Mouse (Mus musculus) erythroblast, embryonic 14.5 days (primary cell): ENCODE measurements around the gene Arhgap32. TPM values are rescaled to one million over a fixed set of nuclear protein-coding genes. Genes with fewer than 3 reads are reported as not detected.

Experiments
- H3K27me3 ChIP-seq: 2 replicates; pipeline ENCODE4 v1.6.1; 2012; ENCODE audit warnings: inconsistent platforms; ENCODE audit not compliant: control insufficient read depth
- H3K36me3 ChIP-seq: 2 replicates; pipeline ENCODE4 v1.6.1; 2012; ENCODE audit warnings: mild to moderate bottlenecking, inconsistent platforms; ENCODE audit not compliant: control insufficient read depth
- H3K4me1 ChIP-seq: 2 replicates; pipeline ENCODE4 v1.6.1; 2012; ENCODE audit warnings: inconsistent platforms; ENCODE audit not compliant: control insufficient read depth
- H3K4me3 ChIP-seq: replicated peaks from 2 replicates; pipeline ENCODE3; 2012; ENCODE audit warnings: moderate library complexity, mild to moderate bottlenecking, inconsistent platforms
- H3K9me3 ChIP-seq: 2 replicates; pipeline ENCODE4 v1.6.1; 2012; ENCODE audit warnings: low read length, inconsistent platforms, mixed read lengths; ENCODE audit not compliant: control insufficient read depth
- GATA1 ChIP-seq: IDR thresholded peaks from 2 replicates; pipeline ENCODE4 v1.6.1; 2012; ENCODE audit warnings: low read length, inconsistent platforms, mixed read lengths
- TAL1 ChIP-seq: IDR thresholded peaks from 3 replicates; pipeline ENCODE4 v1.6.1; 2012; ENCODE audit warnings: low read length, inconsistent platforms, mixed read lengths
- polyA plus RNA-seq: library from polyadenylated mRNA; stranded (reverse); fragments of >175 nt; gene quantifications from 2 replicates; pipeline ENCODE4 v1.2.3, GENCODE M21; 2012

Arhgap32 gene
- polyA plus RNA-seq, 1 experiment: not detected

DNA sequence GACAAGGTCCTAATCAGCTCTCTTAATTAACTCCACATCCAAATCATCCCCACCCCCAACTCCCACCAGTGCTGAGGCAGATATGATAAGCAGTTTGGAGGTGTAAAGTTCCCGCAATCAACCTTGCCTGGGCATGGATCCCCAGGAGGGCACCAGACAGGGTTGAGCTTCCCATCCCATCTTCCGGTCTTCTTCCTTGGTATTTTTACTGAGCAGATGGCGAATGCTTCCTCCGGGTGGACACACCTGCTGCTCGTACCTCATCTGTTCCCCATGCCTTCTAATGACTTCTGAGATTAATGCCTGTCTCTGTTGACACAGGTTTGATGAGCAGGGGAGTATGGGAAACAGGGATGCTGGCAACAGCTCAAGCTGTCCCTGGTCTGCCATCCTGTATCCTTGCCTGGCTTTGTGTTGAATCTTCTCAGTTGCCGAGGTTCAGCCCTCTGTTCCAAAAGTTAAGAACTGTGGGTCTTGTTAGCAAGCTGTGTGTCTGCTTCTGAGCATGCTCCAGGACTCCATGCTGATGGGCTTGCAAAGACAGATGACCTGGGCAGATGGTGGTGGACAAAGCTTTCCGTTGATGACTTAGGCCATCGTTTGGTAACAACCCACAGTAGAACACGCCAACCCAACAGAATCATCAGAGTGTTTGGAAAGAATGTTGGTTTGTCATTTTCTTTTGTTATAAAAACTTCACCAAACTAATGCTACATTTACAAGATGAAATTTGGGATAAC, 179.3 kb downstream of the Arhgap32 start:
- Histone ChIP-seq H3K4me3 (no peak overlapping the region), H3K9me3 (no peaks in the 10 kb centered on the region), H3K27me3 (no peaks in the 10 kb centered on the region), H3K4me1 (no peaks in the 10 kb centered on the region), H3K36me3 (no peaks in the 10 kb centered on the region)
- no peak for TF ChIP-seq GATA1
- TF ChIP-seq TAL1: no peak

DNA sequence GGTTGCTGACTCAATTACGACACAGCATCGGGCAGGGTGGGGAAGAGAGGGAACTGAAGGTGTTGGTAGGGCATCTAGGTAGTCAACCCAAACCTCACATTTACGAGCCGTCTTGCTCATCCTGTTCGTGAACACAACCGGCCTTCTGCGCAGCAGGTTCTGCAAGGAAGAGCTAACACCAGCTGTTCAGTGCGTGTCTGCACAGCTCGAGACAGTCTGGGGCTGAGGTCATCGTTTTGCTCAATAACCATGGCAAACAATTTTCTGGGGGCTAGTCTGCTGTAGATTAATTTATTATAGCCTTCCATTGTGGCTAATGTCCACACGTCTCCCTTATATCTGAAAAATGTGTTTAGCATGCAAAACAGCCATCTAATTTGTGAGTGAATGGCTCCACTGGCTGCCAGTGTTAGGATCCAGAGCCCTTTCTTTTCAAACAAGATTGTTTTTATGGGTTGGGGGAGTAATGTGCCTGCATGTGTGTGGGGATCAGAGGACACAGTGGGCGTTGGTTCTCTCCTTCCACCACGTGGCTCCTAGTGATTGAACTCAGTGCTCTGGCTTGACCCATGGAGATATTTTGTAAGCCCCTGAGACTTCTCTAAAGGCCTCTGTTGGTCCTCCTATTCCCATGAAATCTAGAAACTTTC, 186.7 kb downstream of the Arhgap32 start:
- Histone ChIP-seq H3K4me3 (no peak overlapping the region), H3K36me3 (no peaks in the 10 kb centered on the region), H3K9me3 (no peaks in the 10 kb centered on the region), H3K27me3 (no peaks in the 10 kb centered on the region), H3K4me1 (no peaks in the 10 kb centered on the region)
- TF ChIP-seq GATA1 (no peak), TAL1 (no peak)

DNA sequence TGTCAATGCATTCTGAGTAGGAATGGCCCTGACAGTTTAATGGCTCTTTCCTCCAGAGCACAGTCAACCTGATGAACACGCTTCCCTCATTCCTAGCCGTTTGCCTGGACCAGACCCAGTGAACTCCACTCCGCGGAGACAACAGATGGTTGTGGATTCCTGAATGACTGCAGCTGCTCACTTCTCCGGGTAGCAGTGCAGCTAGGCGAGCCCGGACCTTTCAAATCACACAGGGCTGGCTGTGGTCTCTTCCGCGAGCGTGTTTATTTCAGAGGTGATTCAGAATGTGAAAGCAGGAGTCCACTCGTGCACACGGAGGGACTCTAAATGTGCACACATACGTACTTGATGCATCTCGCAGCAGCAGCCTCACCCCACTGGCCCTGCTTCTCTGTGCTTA, 195.8 kb downstream of the Arhgap32 start:
- H3K4me3 ChIP-seq: no peak overlapping the region
- no peak for TF ChIP-seq TAL1
- no peak for TF ChIP-seq GATA1
- no peaks in the 10 kb centered on the region for H3K4me1 ChIP-seq
- no peaks in the 10 kb centered on the region for H3K9me3 ChIP-seq
- no peaks in the 10 kb centered on the region for H3K27me3 ChIP-seq
- no peaks in the 10 kb centered on the region for H3K36me3 ChIP-seq

DNA sequence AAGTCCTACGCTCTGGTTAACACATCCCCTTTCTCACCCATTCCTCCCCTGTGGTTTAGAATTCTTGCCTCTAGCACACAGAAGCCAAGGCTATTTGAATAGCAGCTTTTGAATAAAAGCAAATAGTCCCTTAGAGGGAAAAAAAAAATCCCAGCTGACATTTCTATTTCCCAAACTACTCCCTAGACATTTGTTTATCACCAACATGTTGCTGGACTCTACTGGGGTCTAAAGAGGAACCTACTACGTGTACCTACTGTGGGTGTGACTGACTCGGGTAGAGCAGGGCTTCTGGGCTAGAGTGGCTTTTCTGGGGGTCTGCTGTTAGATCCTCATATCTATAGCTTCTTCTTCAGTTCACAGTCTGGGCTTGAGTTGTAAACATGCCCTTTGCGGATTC, 196.3 kb downstream of the Arhgap32 start:
- Histone ChIP-seq H3K36me3 (no peaks in the 10 kb centered on the region), H3K4me3 (no peak overlapping the region), H3K27me3 (no peaks in the 10 kb centered on the region), H3K9me3 (no peaks in the 10 kb centered on the region), H3K4me1 (no peaks in the 10 kb centered on the region)
- no peak for TF ChIP-seq GATA1
- TF ChIP-seq TAL1: no peak

DNA sequence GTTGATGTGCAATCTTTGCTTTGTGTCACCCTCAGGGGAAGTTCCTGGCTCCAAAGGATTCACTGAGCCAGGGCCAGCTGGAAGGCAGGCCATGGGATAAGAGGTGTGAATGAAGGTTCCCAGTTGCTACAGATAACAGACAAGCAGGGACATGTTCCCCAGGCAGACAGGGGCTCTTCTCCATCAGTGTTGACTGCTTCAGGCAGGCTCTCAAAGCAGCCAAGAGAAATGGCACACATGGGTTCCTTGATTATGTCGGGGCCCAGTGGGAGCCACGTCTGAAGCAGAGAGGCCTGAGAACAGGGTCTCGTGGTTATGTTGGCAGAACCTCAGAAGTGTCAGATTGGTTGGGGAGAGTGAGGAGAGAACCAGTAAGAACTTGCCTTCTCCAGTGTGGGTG, 198.1 kb downstream of the Arhgap32 start:
- Histone ChIP-seq H3K9me3 (no peaks in the 10 kb centered on the region), H3K36me3 (no peaks in the 10 kb centered on the region), H3K27me3 (no peaks in the 10 kb centered on the region), H3K4me1 (no peaks in the 10 kb centered on the region), H3K4me3 (no peak overlapping the region)
- TF ChIP-seq GATA1: no peak
- TF ChIP-seq TAL1: no peak

DNA sequence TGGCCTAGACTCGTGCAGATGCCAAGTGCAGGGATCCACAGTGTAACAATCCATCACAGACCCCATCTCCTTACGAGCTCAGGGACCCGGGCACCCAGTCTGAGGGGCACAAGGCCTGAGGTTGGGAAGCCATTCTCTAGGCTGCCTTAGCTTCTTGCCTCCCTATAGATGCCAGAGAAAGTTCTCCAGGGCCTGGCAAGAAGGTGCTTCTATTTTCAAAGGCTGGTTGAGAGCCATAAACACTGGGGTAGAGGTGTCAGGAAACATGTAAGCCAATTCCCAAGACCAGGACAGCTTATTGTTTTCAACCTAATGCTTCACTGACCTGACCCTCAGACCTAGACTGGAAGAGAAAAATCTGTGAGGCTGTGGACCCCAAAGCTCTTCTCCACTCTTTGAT, 200.1 kb downstream of the Arhgap32 start:
- H3K4me3 ChIP-seq: no peak overlapping the region
- no peaks in the 10 kb centered on the region for H3K36me3 ChIP-seq
- no peaks in the 10 kb centered on the region for H3K27me3 ChIP-seq
- H3K9me3 ChIP-seq: no peaks in the 10 kb centered on the region
- no peaks in the 10 kb centered on the region for H3K4me1 ChIP-seq
- no peak for TF ChIP-seq TAL1
- TF ChIP-seq GATA1: no peak

Other genes starting within 250 kb of the Arhgap32 start
- gene Barx2, start 202.7 kb upstream of the Arhgap32 start, polyA plus RNA-seq: not detected in 2 replicates
- gene Kcnj5, start 228.2 kb downstream of the Arhgap32 start, polyA plus RNA-seq: not detected in 2 replicates